ENCODE assay signal across 24 mouse cellular contexts in genomic region chr8:76148681-76149080, GRCm38 (mm10).
A peak's percentile ranks its signal among the peaks of the same experiment; 100 is the strongest.
DNase-seq lines count a peak whose midpoint lies in the region; ATAC-seq and TF ChIP-seq lines count a peak whose summit lies in the region.
"Had no signal": no experiment of that assay in that cellular context is flagged by ENCODE, and none has a peak within 500 bp of the region (broad histone marks: within the 10 kb centered on the region; RNA-seq: fewer than 3 reads in every experiment).

No protein-coding gene starts in this region.

- WGBS in kidney, postnatal 0 days, result 25% methylated on average over 4 of the region's 4 CpGs
- WGBS in embryonic facial prominence, embryonic 10.5 days, result 59% methylated on average over 4 of the region's 4 CpGs
- WGBS in forebrain, embryonic 12.5 days, result 76% methylated on average over 4 of the region's 4 CpGs

- TF ChIP-seq CTCF in kidney, postnatal 0 days (IDR thresholded peaks at IDR 0.05; ENCODE audit: low read depth), result no peak

- H3K4me2 ChIP-seq in kidney, postnatal 0 days (ENCODE audit: low read length), result no peak overlapping the region
- no peak overlapping the region for H3K4me2 ChIP-seq in forebrain, embryonic 12.5 days
- H3K4me2 ChIP-seq: embryonic facial prominence, embryonic 15.5 days; heart, embryonic 12.5 days; hindbrain, embryonic 15.5 days; limb, embryonic 12.5 days; liver, embryonic 12.5 days; midbrain, embryonic 13.5 days had no signal

- no peaks in the 10 kb centered on the region for H3K9me3 ChIP-seq in kidney, postnatal 0 days (replicated peaks; ENCODE audit: low read length)
- no peaks in the 10 kb centered on the region for H3K9me3 ChIP-seq in embryonic facial prominence, embryonic 10.5 days
- H3K9me3 ChIP-seq in forebrain, embryonic 12.5 days, result no peaks in the 10 kb centered on the region
- H3K9me3 ChIP-seq: embryonic facial prominence, embryonic 15.5 days; forebrain, embryonic 10.5 days; heart, embryonic 12.5 days; hindbrain, embryonic 15.5 days; limb, embryonic 12.5 days; liver, embryonic 12.5 days; midbrain, embryonic 13.5 days had no signal

- DNase-seq in kidney, postnatal 0 days (ENCODE audit: low spot score), result peak; percentile 18
- DNase-seq in kidney, postnatal 10 days, result no peak
- peak; percentile 45 for DNase-seq in embryo, embryonic 10.5 days (ENCODE audit: low spot score)
- DNase-seq in embryonic facial prominence, embryonic 10.5 days (ENCODE audit: low spot score), result peak; percentile 30
- DNase-seq in retina, embryonic 14.5 days (ENCODE audit: low spot score), result peak; percentile 27
- no peak for DNase-seq in right cerebral cortex, adult 2 months (ENCODE audit: low spot score in 2 of 2)
- DNase-seq: adrenal gland, postnatal 25 days; cerebellum, adult 11 months; cerebellum, postnatal 10 days; gastrocnemius, postnatal 10 days; heart, adult 11 months; heart, postnatal 14 days; kidney, adult 8-10 months; lung, adult 2 months; right cerebral cortex, postnatal 4 days had no signal

- no peak overlapping the region for H3K9ac ChIP-seq in kidney, postnatal 0 days (ENCODE audit: low read depth, low read length)
- no peak overlapping the region for H3K9ac ChIP-seq in forebrain, embryonic 12.5 days
- H3K9ac ChIP-seq: embryonic facial prominence, embryonic 15.5 days; heart, embryonic 12.5 days; hindbrain, embryonic 15.5 days; limb, embryonic 12.5 days; liver, embryonic 12.5 days; midbrain, embryonic 13.5 days had no signal

- no peak overlapping the region for H3K4me3 ChIP-seq in kidney, postnatal 0 days (replicated peaks; ENCODE audit: low read depth, low read length)
- no peak overlapping the region for H3K4me3 ChIP-seq in embryonic facial prominence, embryonic 10.5 days
- H3K4me3 ChIP-seq in forebrain, embryonic 12.5 days (replicated peaks), result no peak overlapping the region
- H3K4me3 ChIP-seq: embryonic facial prominence, embryonic 15.5 days; forebrain, embryonic 10.5 days; heart, embryonic 12.5 days; hindbrain, embryonic 15.5 days; limb, embryonic 12.5 days; liver, embryonic 12.5 days; midbrain, embryonic 13.5 days had no signal

- H3K4me1 ChIP-seq in kidney, postnatal 0 days (replicated peaks; ENCODE audit: insufficient read depth, low read length), result no peaks in the 10 kb centered on the region
- H3K4me1 ChIP-seq in embryonic facial prominence, embryonic 10.5 days, result no peaks in the 10 kb centered on the region
- H3K4me1 ChIP-seq in forebrain, embryonic 12.5 days, result no peaks in the 10 kb centered on the region
- H3K4me1 ChIP-seq: embryonic facial prominence, embryonic 15.5 days; forebrain, embryonic 10.5 days; heart, embryonic 12.5 days; hindbrain, embryonic 15.5 days; limb, embryonic 12.5 days; liver, embryonic 12.5 days; midbrain, embryonic 13.5 days had no signal

- H3K27ac ChIP-seq in kidney, postnatal 0 days, result no peak overlapping the region
- no peak overlapping the region for H3K27ac ChIP-seq in embryonic facial prominence, embryonic 10.5 days (replicated peaks)
- H3K27ac ChIP-seq in forebrain, embryonic 12.5 days, result no peak overlapping the region
- H3K27ac ChIP-seq: embryonic facial prominence, embryonic 15.5 days; forebrain, embryonic 10.5 days; hindbrain, embryonic 15.5 days; limb, embryonic 12.5 days; liver, embryonic 12.5 days; midbrain, embryonic 13.5 days had no signal

- no peaks in the 10 kb centered on the region for H3K27me3 ChIP-seq in kidney, postnatal 0 days (ENCODE audit: insufficient read depth, low read length)
- no peaks in the 10 kb centered on the region for H3K27me3 ChIP-seq in embryonic facial prominence, embryonic 10.5 days (replicated peaks; ENCODE audit: low read depth, poor library complexity, severe bottlenecking)
- H3K27me3 ChIP-seq in forebrain, embryonic 12.5 days, result no peaks in the 10 kb centered on the region
- H3K27me3 ChIP-seq: embryonic facial prominence, embryonic 15.5 days; heart, embryonic 12.5 days; hindbrain, embryonic 15.5 days; limb, embryonic 12.5 days; liver, embryonic 12.5 days; midbrain, embryonic 13.5 days had no signal

- no peaks in the 10 kb centered on the region for H3K36me3 ChIP-seq in kidney, postnatal 0 days (ENCODE audit: insufficient read depth, low read length)
- no peaks in the 10 kb centered on the region for H3K36me3 ChIP-seq in embryonic facial prominence, embryonic 10.5 days (replicated peaks)
- H3K36me3 ChIP-seq in forebrain, embryonic 12.5 days (replicated peaks), result no peaks in the 10 kb centered on the region
- H3K36me3 ChIP-seq: embryonic facial prominence, embryonic 15.5 days; forebrain, embryonic 10.5 days; heart, embryonic 12.5 days; hindbrain, embryonic 15.5 days; limb, embryonic 12.5 days; liver, embryonic 12.5 days; midbrain, embryonic 13.5 days had no signal

- no peak for ATAC-seq in kidney, postnatal 0 days (replicated peaks; ENCODE audit: low FRiP score, low read depth)
- ATAC-seq in forebrain, embryonic 12.5 days (ENCODE audit: low FRiP score), result no peak
- ATAC-seq: liver, embryonic 12.5 days; midbrain, embryonic 13.5 days; Patski had no signal

Comparison
In these comparisons a context has a peak if more than half of its experiments do, and no peak if none do; other contexts are left out.
1. DNase-seq: peak in kidney, postnatal 0 days (single experiment), embryo, embryonic 10.5 days (single experiment), embryonic facial prominence, embryonic 10.5 days (single experiment) and retina, embryonic 14.5 days (single experiment); none in kidney, postnatal 10 days (single experiment) and right cerebral cortex, adult 2 months (0 of 2).